Mouse (Mus musculus) Patski (cell line): ENCODE data around the gene Sipa1l3. TPM values are rescaled to one million over a fixed set of nuclear protein-coding genes. Genes with fewer than 3 reads are reported as not detected.
A peak's percentile ranks its signal among the peaks of the same experiment; 100 is the strongest.

ENCODE experiments used
- ATAC-seq: fragments of 100-300 bp; one replicate; pipeline ENCODE4 v1.8.0; 2021
- CTCF ChIA-PET: fragments of 350-600 bp; sonication (Branson Sonifier 250); formaldehyde crosslinking; loops from one replicate; lab custom pipeline; 2022; ENCODE audit warnings: inconsistent platforms; lab: Charles Lee
- POLR2A ChIA-PET: fragments of 350-600 bp; sonication (Branson Sonifier 250); formaldehyde crosslinking; loops from one replicate; lab custom pipeline; 2022; ENCODE audit warnings: antibody characterized with exemption, inconsistent platforms; lab: Charles Lee
- DNase-seq: peaks from one replicate; pipeline ENCODE4 v3.0.0-alpha.2; 2011; ENCODE audit warnings: low read depth, low spot score
- H3K27me3 ChIP-seq: fragments of 371-371 bp; one replicate; pipeline ENCODE4 v1.5.1; 2021
- CTCF ChIP-seq: fragments of 100-300 bp; IDR thresholded peaks from one replicate; pipeline ENCODE4 v1.5.1; 2021
- in situ Hi-C: fragments of 300-500 bp; cut with MboI; formaldehyde crosslinking; loops from 3 replicates; pipeline ENCODE4 v1.11.1; 2018; ENCODE audit warnings: low pct_unique_long_range_greater_than_20kb, mixed read lengths
- polyA plus RNA-seq: library from polyadenylated mRNA; unstranded; gene quantifications from one replicate; pipeline ENCODE4 v1.2.3, GENCODE M21; 2021

The Sipa1l3 gene
- polyA plus RNA-seq, 1 experiment from 2014 or later = 27.2 TPM

- CTCF ChIA-PET = interaction anchor here (0.9 kb wide), 1 partner anchor 17 kb away, joined by 3 read pairs; no protein-coding TSS in a partner anchor
Measured at GRCm38 (mm10) chr7:29541186-29541585, 22.7 kb upstream of the Sipa1l3 start.

GRCm38 (mm10) chr7:29540631-29541030 is 22.2 kb upstream of the Sipa1l3 start:
- no peak for DNase-seq
- no peak for ATAC-seq
- in situ Hi-C loops = loop anchor here (25.0 kb wide), 1 partner anchor 428 kb away; no protein-coding TSS in a partner anchor
- peaks cover 10% of the 10 kb centered on the region for H3K27me3 ChIP-seq
- CTCF ChIA-PET = interaction anchor here (0.9 kb wide), 1 partner anchor 16 kb away, joined by 3 read pairs; no protein-coding TSS in a partner anchor
- no peak for TF ChIP-seq CTCF
- POLR2A ChIA-PET = interaction anchor here (0.7 kb wide), 1 partner anchor 452 kb away, joined by 3 read pairs; no protein-coding TSS in a partner anchor

More at GRCm38 (mm10) chr7:29541186-29541585, 22.7 kb upstream of the Sipa1l3 start:
- peaks cover 7% of the 10 kb centered on the region for H3K27me3 ChIP-seq
- POLR2A ChIA-PET = interaction anchor here (0.7 kb wide), 1 partner anchor 9 kb away, joined by 10 read pairs; no protein-coding TSS in a partner anchor
- in situ Hi-C loops = loop anchor here (25.0 kb wide), 1 partner anchor 429 kb away; no protein-coding TSS in a partner anchor
- ATAC-seq (no peak), DNase-seq (no peak)
- TF ChIP-seq CTCF = no peak

- ChIA-PET POLR2A (interaction anchor here (0.6 kb wide), 1 partner anchor 146 kb away, joined by 3 read pairs; no protein-coding TSS in a partner anchor), CTCF (interaction anchor here (0.8 to 8.3 kb wide), 14 partner anchors 13 to 229 kb away, joined by 3 to 89 read pairs (median 5); no protein-coding TSS in a partner anchor)
- ATAC-seq (no peak), DNase-seq (no peak)
- in situ Hi-C loops = loop anchor here (5.0 kb wide), 2 partner anchors 141 to 216 kb away; no protein-coding TSS in a partner anchor
- H3K27me3 ChIP-seq = no peaks in the 10 kb centered on the region
- peak; percentile 82 for TF ChIP-seq CTCF
Measured at GRCm38 (mm10) chr7:29523700-29524099, 5.3 kb upstream of the Sipa1l3 start.

DNA sequence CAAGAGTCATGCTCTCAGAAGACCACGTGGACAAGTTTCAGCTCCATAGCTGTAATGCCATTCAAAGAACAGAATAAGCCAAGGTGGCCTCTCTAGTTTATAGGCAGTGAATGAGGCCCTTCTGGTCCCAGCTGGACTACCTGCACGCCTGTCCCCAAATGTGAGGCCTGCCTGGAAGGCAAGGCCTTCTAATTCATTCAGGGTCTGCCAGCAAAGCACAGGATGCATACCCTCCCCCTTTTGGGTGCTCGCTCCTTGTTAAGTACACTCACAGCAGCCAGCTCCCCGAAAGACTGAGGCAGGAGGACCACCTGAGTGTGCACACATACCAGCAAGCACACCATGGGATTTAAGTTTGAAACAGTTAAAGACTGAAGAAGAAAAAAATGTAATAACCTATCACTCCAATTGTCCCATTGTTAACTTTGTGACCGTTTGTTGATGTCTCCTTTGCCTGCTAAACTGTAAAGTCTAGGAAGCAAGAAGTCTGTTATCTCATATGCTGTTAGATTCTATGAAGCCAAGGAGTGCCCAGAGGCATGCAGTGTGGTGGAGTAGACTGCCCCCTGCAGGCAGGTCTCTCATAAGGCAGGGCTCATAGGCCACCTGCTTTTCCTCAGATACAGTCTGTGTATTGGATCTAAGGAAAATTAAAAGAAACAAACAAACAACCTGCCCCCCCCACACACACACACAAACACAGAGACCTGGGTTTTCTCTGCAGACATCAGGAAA is 3.6 kb upstream of the Sipa1l3 start:
- ChIA-PET POLR2A (interaction anchor here (0.8 to 1.1 kb wide), 2 partner anchors 115 to 138 kb away, joined by 3 to 8 read pairs; no protein-coding TSS in a partner anchor), CTCF (interaction anchor here (0.7 to 8.3 kb wide), 23 partner anchors 10 to 225 kb away, joined by 3 to 89 read pairs (median 4); no protein-coding TSS in a partner anchor)
- H3K27me3 ChIP-seq = no peaks in the 10 kb centered on the region
- TF ChIP-seq CTCF = peak; percentile 95
- in situ Hi-C loops = loop anchor here (5.0 kb wide), 2 partner anchors 140 to 215 kb away; no protein-coding TSS in a partner anchor
- DNase-seq (no peak), ATAC-seq (no peak)

- DNase-seq (no peak), ATAC-seq (no peak)
- in situ Hi-C loops = loop anchor here (5.0 kb wide), 2 partner anchors 139 to 214 kb away; no protein-coding TSS in a partner anchor
- CTCF ChIA-PET = interaction anchor here (0.8 to 8.3 kb wide), 12 partner anchors 10 to 220 kb away, joined by 3 to 89 read pairs (median 3); no protein-coding TSS in a partner anchor
- POLR2A ChIA-PET = interaction anchor here (0.8 kb wide), 1 partner anchor 138 kb away, joined by 3 read pairs; no protein-coding TSS in a partner anchor
- H3K27me3 ChIP-seq = no peaks in the 10 kb centered on the region
- no peak for TF ChIP-seq CTCF
Measured at GRCm38 (mm10) chr7:29521365-29521764, 2.9 kb upstream of the Sipa1l3 start.

- ChIA-PET CTCF (interaction anchor here (0.8 to 8.3 kb wide), 11 partner anchors 12 to 220 kb away, joined by 3 to 89 read pairs (median 4); no protein-coding TSS in a partner anchor), POLR2A (no interaction called here)
- ATAC-seq (no peak), DNase-seq (no peak)
- no peaks in the 10 kb centered on the region for H3K27me3 ChIP-seq
- in situ Hi-C loops = loop anchor here (5.0 kb wide), 2 partner anchors 138 to 213 kb away; no protein-coding TSS in a partner anchor
- no peak for TF ChIP-seq CTCF
Measured at GRCm38 (mm10) chr7:29520794-29521193, 2.4 kb upstream of the Sipa1l3 start.

DNA sequence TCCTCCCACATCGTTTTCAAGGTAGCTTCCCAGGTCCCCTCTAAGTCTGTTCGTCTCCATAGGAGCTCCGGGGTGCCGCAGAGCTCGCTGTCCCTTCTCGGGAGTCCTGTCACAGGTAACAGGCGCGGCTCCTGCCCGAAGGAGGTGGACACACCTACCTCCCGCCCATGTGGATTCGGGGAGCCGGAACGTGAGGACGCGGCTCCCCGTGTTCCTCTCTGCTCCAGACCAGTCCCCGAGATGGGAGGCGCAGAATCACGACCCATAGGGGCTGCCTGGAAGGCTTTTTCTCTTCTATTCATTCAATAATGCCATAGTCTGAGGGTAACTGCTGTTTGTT is 740 bp upstream of the Sipa1l3 start:
- DNase-seq = no peak
- ATAC-seq = no peak
- POLR2A ChIA-PET = interaction anchor here (0.5 to 1.3 kb wide), 3 partner anchors 87 to 216 kb away, joined by 3 to 4 read pairs (median 3); no protein-coding TSS in a partner anchor
- in situ Hi-C loops = no loop called here
- H3K27me3 ChIP-seq = no peaks in the 10 kb centered on the region
- CTCF ChIA-PET = interaction anchor here (0.9 to 8.3 kb wide), 3 partner anchors 13 to 142 kb away, joined by 3 to 89 read pairs (median 10); no protein-coding TSS in a partner anchor
- no peak for TF ChIP-seq CTCF

GRCm38 (mm10) chr7:29518054-29518420 is 404 bp downstream of the Sipa1l3 start:
- peak; percentile 31 for ATAC-seq

GRCm38 (mm10) chr7:29517178-29517577 is 1.3 kb downstream of the Sipa1l3 start:
- in situ Hi-C loops = no loop called here
- DNase-seq (no peak), ATAC-seq (no peak)
- CTCF ChIA-PET = interaction anchor here (1.3 to 8.3 kb wide), 6 partner anchors 11 to 134 kb away, joined by 3 to 89 read pairs (median 4); no protein-coding TSS in a partner anchor
- no peaks in the 10 kb centered on the region for H3K27me3 ChIP-seq
- POLR2A ChIA-PET = interaction anchor here (1.4 to 1.9 kb wide), 2 partner anchors 12 to 49 kb away, joined by 4 to 7 read pairs; no protein-coding TSS in a partner anchor
- TF ChIP-seq CTCF = no peak

More at GRCm38 (mm10) chr7:29518054-29518420, 404 bp downstream of the Sipa1l3 start:
- no peak for DNase-seq
- in situ Hi-C loops = no loop called here
- ChIA-PET POLR2A (interaction anchor here (0.8 to 1.9 kb wide), 6 partner anchors 11 to 117 kb away, joined by 3 to 7 read pairs (median 4); no protein-coding TSS in a partner anchor), CTCF (interaction anchor here (0.9 to 8.3 kb wide), 7 partner anchors 12 to 141 kb away, joined by 3 to 89 read pairs (median 4); no protein-coding TSS in a partner anchor)
- H3K27me3 ChIP-seq = no peaks in the 10 kb centered on the region
- TF ChIP-seq CTCF = no peak
